Comparison of ENCODE assay signal across 29 mouse cellular contexts in the genomic region with DNA sequence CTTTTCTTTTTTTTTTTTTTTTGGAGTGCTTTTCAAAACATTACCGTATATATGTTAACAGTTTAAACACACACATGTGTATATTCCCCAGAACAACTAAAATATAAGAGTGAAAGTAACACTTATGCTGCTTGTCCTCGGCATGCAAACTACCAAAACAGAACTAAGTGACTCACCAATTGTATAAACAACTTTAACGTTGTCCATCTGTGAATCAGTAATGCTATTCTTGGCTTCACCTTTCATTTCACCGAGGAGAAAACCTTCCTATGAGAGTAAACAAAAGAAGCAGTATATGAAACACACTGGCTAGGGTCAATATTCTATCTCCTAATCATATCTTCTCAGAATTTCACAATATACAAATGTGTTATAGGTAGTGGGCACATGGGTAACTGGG.
"Had no signal": no experiment of that assay in that cellular context is flagged by ENCODE, and none has a peak within 500 bp of the region (broad histone marks: within the 10 kb centered on the region; RNA-seq: fewer than 3 reads in every experiment).

No protein-coding gene starts in this region.

- H3K36me3 ChIP-seq: hindbrain, embryonic 15.5 days had no signal

- DNase-seq: heart, postnatal 10 days; heart, postnatal 14 days; heart, postnatal 36 days; heart, postnatal 4 days; kidney, adult 11 months; kidney, adult 18-20 months; kidney, adult 2 months; kidney, adult 8-10 months; kidney, adult 9 months; kidney, postnatal 10 days; kidney, postnatal 14 days; kidney, postnatal 25 days; kidney, postnatal 36 days; kidney, postnatal 4 days; layer of hippocampus, adult 9-11 months; layer of hippocampus, postnatal 36 days had no signal

- H3K27me3 ChIP-seq: heart, embryonic 12.5 days; heart, embryonic 13.5 days; heart, embryonic 15.5 days; hindbrain, embryonic 12.5 days; hindbrain, embryonic 15.5 days; intestine, embryonic 15.5 days; kidney, embryonic 15.5 days had no signal

- H3K4me2 ChIP-seq: heart, embryonic 11.5 days; heart, embryonic 12.5 days; heart, embryonic 13.5 days; heart, embryonic 15.5 days; hindbrain, embryonic 12.5 days; hindbrain, embryonic 13.5 days; hindbrain, embryonic 14.5 days; hindbrain, embryonic 15.5 days; intestine, embryonic 15.5 days; kidney, embryonic 15.5 days had no signal

- H3K4me3 ChIP-seq: heart, embryonic 10.5 days; heart, embryonic 12.5 days; heart, embryonic 13.5 days; heart, embryonic 15.5 days; hindbrain, embryonic 10.5 days; hindbrain, embryonic 12.5 days; hindbrain, embryonic 13.5 days; hindbrain, embryonic 15.5 days; intestine, embryonic 15.5 days; kidney, embryonic 15.5 days; layer of hippocampus, adult 2 months had no signal
